Mouse (Mus musculus): Measurements from ENCODE around the gene Pom121l2. TPM values are rescaled to one million over a fixed set of nuclear protein-coding genes. Genes with fewer than 3 reads are reported as not detected.
"Not testable (repeated sequence)": the region's sequence is repeated elsewhere in the genome, so short reads cannot be mapped to it uniquely, and the experiment has no call there.

Gene Pom121l2
- polyA plus RNA-seq, 1 experiment: 0.11 TPM

GRCm38 (mm10) chr13:22019934-22020835 is 39.2 kb downstream of the Pom121l2 start:
- no peak for DNase-seq (ENCODE audit: low read depth)

DNA sequence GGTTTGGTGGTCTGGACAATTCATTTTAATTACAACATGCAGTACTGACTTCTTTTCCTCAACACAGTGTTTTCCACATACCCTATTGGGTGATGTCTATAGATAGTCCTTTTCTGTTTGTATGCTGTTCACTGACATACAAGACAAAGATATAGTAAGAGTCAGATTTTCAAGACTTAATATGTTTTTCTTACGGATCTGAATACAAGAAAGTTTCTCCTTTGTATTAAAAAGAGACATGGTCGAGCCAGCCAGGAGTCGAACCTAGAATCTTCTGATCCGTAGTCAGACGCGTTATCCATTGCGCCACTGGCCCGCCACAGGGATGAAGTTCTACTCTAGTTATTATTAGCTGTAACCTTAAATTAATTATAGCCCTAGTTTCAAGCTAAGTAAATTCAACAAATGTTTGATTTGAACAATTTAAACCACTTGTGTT is 39.9 kb downstream of the Pom121l2 start:
- no peak for DNase-seq (ENCODE audit: low read depth)

DNA sequence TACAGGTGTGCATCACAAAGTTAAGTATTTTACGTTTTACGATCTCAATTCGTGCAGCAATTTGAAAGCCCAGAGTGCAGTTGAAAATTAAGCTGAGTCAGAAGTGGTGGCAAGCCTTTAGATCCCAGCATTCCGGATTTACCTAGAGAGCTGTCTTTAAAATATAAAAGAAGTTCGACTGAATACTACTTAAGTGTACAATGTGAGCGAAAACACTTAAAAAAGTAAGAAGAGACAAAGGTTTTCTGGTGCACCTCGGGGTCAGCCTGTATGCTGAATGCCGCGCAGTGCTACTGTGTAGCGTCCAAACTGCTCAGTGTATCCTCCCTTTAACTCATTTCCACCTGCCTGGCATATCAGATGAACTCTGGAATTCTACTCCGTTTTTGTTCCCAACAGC is 40.6 kb downstream of the Pom121l2 start:
- DNase-seq (ENCODE audit: low read depth): no peak

DNA sequence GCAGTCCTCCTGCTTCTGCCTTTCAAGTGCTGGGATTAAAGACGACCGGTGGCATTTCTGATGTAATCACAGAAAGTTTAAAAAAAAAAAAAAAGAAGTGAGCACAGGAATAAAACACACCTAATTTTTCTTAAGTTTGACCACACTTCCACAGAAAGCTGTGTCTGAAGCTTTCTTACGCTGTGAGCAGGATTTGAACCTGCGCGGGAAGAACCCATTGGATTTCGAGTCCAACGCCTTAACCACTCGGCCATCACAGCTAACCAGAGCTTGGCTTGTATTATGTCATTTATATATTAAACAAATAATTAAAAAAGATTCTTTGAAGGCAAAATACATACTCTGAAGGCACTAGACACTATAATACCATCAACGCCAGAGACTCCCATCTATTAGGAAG is 41.2 kb downstream of the Pom121l2 start:
- no peak for DNase-seq (ENCODE audit: low read depth)

DNA sequence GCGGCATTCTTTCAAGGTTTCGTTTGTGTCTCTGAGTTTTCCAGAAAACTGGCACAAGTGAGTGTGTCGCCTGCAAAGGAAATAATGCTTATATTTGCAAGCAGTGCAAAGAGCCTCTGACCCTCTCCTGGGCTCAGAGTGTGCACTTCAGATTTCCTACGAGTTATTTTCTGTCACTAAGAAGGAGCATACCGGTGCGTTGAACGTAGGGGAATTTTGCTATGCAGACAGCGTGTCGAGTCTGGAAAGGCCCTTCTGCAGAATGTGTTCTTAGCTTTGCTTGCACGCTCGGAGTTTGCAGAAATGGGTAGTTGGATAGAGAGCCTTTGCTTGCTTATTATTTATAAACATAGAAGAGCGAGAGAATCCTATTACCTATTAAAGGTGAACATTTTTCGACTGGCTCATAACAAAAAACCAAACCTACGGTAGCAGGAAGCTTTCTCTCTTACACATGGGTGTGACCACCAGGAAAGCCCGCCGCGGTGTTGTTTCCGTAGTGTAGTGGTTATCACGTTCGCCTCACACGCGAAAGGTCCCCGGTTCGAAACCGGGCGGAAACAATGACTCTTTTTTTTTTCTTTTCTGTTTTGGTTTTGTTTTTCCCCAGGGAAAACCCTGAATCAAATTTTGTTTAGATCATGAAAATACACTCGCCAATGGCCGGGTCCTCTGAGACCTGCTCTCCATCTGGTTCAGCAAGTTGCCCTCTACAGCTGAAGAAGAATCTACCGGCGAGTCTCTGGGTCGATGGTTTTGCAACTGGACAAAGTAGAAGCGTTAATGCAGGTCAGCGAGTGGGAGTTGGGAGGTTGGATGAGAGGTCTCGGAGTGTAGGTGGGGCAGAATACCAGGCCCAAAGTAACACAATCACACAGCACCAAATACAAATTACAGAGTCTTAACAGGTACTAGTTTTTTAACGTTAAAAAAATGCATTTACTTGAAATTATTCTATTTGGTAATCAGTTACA is 45.4 kb downstream of the Pom121l2 start:
- no peak for DNase-seq (ENCODE audit: low read depth)

- DNase-seq (ENCODE audit: low read depth): no peak
Observed at GRCm38 (mm10) chr13:22028673-22029460, 47.9 kb downstream of the Pom121l2 start.

GRCm38 (mm10) chr13:22029928-22030327 is 48.9 kb downstream of the Pom121l2 start:
- no peak for DNase-seq (ENCODE audit: low read depth)

GRCm38 (mm10) chr13:22030493-22030892 is 49.5 kb downstream of the Pom121l2 start:
- no peak for DNase-seq (ENCODE audit: low read depth)

DNA sequence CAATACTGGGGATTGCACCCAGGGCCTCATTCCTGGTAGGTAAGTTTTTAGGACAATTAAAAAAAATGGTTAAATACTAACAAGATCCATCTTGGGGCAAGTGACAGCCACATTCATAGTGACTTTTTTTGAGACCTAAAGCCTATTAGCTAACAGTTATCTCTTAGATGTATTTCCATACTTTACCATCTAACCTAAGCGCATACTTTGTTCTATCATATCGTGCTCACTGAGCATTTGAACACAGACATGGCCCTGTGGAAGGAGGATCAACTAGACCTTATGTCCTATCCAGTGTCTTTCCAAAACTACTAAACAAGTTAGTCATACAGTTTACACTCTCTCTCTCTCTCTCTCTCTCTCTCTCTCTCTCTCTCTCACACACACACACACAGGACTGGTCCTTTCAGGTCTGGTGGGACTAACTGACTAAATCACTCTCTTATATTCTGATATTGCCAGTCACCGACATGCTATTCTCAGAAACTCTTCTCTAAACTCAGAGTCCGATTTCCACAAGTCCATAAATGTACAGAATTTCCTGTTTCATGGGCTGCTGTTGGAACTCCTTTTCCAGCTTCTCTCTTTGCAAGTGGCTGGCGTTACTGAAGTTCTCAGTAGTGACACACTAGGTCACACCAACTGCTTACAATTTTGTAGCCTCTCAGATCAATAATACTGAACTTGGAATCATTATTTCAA is 52.9 kb downstream of the Pom121l2 start:
- no peak for DNase-seq (ENCODE audit: low read depth)

- DNase-seq (ENCODE audit: low read depth): no peak
Observed at GRCm38 (mm10) chr13:22034443-22035266, 53.7 kb downstream of the Pom121l2 start.

GRCm38 (mm10) chr13:22035267-22036148 is 54.5 kb downstream of the Pom121l2 start, which contains the start of the genes Hist1h2ah and Hist1h2bk:
TSS of gene Hist1h2ah (minus strand) at chr13:22035568.
TSS of gene Hist1h2bk (plus strand) at chr13:22035870.
- DNase-seq (ENCODE audit: low read depth): not testable (repeated sequence)

GRCm38 (mm10) chr13:22036149-22036956 is 55.4 kb downstream of the Pom121l2 start:
- DNase-seq (ENCODE audit: low read depth): no peak

DNA sequence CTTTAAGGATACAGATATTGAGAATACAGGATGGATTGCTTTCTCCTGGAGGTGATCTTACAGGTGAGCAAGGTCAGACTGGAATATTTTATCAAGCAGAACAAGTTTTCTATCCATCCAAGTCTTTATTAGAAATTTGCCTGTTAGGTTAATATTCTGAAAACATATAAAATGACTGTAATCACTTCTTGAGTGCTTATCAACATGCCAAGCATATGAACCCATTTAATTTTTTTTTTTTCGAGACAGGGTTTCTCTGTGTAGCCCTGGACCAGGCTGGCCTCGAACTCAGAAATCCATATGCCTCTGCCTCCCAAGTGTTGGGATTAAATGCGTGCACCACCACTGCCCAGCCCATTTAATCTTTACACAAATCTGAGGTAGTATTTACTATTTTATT is 56.0 kb downstream of the Pom121l2 start:
- DNase-seq (ENCODE audit: low read depth): no peak

DNA sequence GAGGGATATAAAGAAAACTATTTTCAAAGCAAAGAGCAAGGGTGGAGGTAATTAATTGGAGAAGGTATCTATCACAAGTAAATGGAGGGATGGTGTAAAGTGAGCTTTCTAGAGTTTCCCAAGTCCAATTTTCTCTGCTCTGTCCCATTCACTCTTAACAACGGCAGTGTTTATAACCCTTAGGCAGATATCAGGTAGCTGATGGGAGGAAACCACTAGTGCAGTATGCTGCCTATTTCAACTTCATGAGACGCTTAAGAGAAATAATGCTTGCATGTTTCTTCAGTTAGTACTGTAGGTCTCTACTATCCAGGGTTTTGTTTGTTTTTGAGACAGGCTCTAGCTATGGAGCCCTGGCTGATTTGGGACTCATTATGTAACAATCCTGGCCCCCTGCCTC is 56.4 kb downstream of the Pom121l2 start:
- no peak for DNase-seq (ENCODE audit: low read depth)
